In the genomic region with DNA sequence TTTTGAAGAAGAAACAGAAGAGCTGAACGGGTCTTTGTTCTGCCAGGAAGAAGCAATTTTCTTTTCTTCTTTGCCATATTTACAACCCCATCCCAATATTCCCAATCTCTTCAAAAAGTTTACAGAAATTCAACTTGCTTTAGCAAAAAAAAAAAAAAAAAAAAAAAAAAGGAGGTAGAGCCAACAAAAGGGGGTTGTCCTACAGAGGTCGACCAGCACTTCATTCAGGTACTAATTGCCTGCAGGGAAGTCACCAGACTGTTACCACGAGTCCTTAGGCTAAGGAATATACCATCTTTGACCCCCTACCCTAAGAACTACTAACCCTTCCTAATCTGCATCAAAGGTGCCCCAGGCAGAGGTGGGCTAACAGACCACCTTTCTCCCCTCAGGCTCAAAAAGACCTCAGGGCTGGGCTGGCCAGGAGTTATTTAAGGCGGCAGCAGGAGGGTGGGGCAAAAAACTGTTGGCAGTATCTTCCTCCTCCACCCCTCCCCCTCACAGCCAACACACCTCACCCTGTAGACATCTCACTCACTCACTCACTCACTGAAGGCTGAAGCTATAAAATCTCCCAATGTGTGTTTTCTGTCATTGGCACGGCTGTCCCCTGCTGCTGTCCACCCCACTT, we compare ENCODE assay signal across 8 mouse cellular contexts. TPM values are rescaled to one million over a fixed set of nuclear protein-coding genes. Genes with fewer than 3 reads are reported as not detected.
DNase-seq lines count a peak whose midpoint lies in the region; ATAC-seq lines count a peak whose summit lies in the region.

No protein-coding gene starts in this region.

- H3K9me3 ChIP-seq in forebrain, embryonic 11.5 days (ENCODE audit: control insufficient read depth, low read length) = no peaks in the 10 kb centered on the region
- H3K9me3 ChIP-seq in intestine, embryonic 16.5 days (ENCODE audit: control insufficient read depth, low read length) = no peaks in the 10 kb centered on the region
- H3K9me3 ChIP-seq in midbrain, embryonic 16.5 days (replicated peaks; ENCODE audit: control insufficient read depth, low read length, poor library complexity, severe bottlenecking) = no peaks in the 10 kb centered on the region

- WGBS in forebrain, embryonic 11.5 days = 27% methylated on average over 5 of the region's 5 CpGs
- WGBS in intestine, embryonic 16.5 days = 16% methylated on average over 5 of the region's 5 CpGs
- WGBS in midbrain, embryonic 16.5 days = 19% methylated on average over 5 of the region's 5 CpGs

- peak overlapping the region; percentile 75; the same call in 1 of the 2 replicates for H3K9ac ChIP-seq in forebrain, embryonic 11.5 days (ENCODE audit: low read length)
- peak overlapping the region; percentile 88 for H3K9ac ChIP-seq in intestine, embryonic 16.5 days (ENCODE audit: low read depth, low read length)
- H3K9ac ChIP-seq in midbrain, embryonic 16.5 days (ENCODE audit: low read depth, low read length) = peak overlapping the region; percentile 86

- DNase-seq in cerebellum, adult 11 months = peak; percentile 34
- DNase-seq in cerebellum, postnatal 4 days (ENCODE audit: low spot score in 2 of 2) = no peak
- peak; percentile 33 for DNase-seq in R1 (ENCODE audit: low read depth, low spot score)
- no peak for DNase-seq in forebrain, embryonic 11.5 days (ENCODE audit: low spot score)
- no peak for DNase-seq in yolk sac, embryonic 10.5 days (ENCODE audit: low spot score)
- no peak for DNase-seq in embryo, embryonic 11 days

- no peak for ATAC-seq in forebrain, embryonic 11.5 days (replicated peaks; ENCODE audit: low FRiP score)
- ATAC-seq in intestine, embryonic 16.5 days = 0 out of 2 replicates have a peak, but pooled peaks have one; percentile 16
- ATAC-seq in midbrain, embryonic 16.5 days = no peak

- peak overlapping the region; percentile 75 for H3K4me3 ChIP-seq in forebrain, embryonic 11.5 days (ENCODE audit: low read depth, low read length)
- H3K4me3 ChIP-seq in intestine, embryonic 16.5 days (ENCODE audit: low read length) = peak overlapping the region; percentile 78
- H3K4me3 ChIP-seq in midbrain, embryonic 16.5 days (ENCODE audit: low read depth, low read length) = peak overlapping the region; percentile 80

- peaks cover 2% of the 10 kb centered on the region; the same call in 1 of the 2 replicates for H3K4me1 ChIP-seq in forebrain, embryonic 11.5 days (replicated peaks; ENCODE audit: control insufficient read depth, insufficient read depth, low read length)
- H3K4me1 ChIP-seq in intestine, embryonic 16.5 days (ENCODE audit: control insufficient read depth, insufficient read depth, low read length) = peaks cover 10% of the 10 kb centered on the region
- peaks cover 28% of the 10 kb centered on the region for H3K4me1 ChIP-seq in midbrain, embryonic 16.5 days (ENCODE audit: control insufficient read depth, insufficient read depth, low read length)

- peak overlapping the region; percentile 88; the same call in 1 of the 2 replicates for H3K4me2 ChIP-seq in forebrain, embryonic 11.5 days (ENCODE audit: low read depth, low read length, severe bottlenecking)
- H3K4me2 ChIP-seq in intestine, embryonic 16.5 days (ENCODE audit: low read depth, low read length) = peak overlapping the region; percentile 85
- peak overlapping the region; percentile 72 for H3K4me2 ChIP-seq in midbrain, embryonic 16.5 days (ENCODE audit: low read length)

- no peaks in the 10 kb centered on the region for H3K27me3 ChIP-seq in forebrain, embryonic 11.5 days (ENCODE audit: control insufficient read depth, insufficient read depth, low read length)
- H3K27me3 ChIP-seq in intestine, embryonic 16.5 days (replicated peaks; ENCODE audit: control insufficient read depth, insufficient read depth, low read length) = no peaks in the 10 kb centered on the region
- no peaks in the 10 kb centered on the region for H3K27me3 ChIP-seq in midbrain, embryonic 16.5 days (ENCODE audit: control insufficient read depth, insufficient read depth, low read depth, low read length)

- no peak overlapping the region for H3K27ac ChIP-seq in forebrain, embryonic 11.5 days (ENCODE audit: low read depth, low read length)
- H3K27ac ChIP-seq in intestine, embryonic 16.5 days (ENCODE audit: low read length) = peak overlapping the region; percentile 3; the same call in 1 of the 2 replicates
- H3K27ac ChIP-seq in midbrain, embryonic 16.5 days (ENCODE audit: low read length) = peak overlapping the region; percentile 89

- H3K36me3 ChIP-seq in forebrain, embryonic 11.5 days (ENCODE audit: control insufficient read depth, insufficient read depth, low read length) = no peaks in the 10 kb centered on the region
- no peaks in the 10 kb centered on the region for H3K36me3 ChIP-seq in intestine, embryonic 16.5 days (ENCODE audit: control insufficient read depth, insufficient read depth, low read length)
- no peaks in the 10 kb centered on the region for H3K36me3 ChIP-seq in midbrain, embryonic 16.5 days (ENCODE audit: control insufficient read depth, insufficient read depth, low read length)

RNA-seq across cellular contexts. Expression of gene Sorbs1, which starts 1.8 kb away (rescaled TPM):
- 62.3 and 66.0 TPM in 2 replicates for polyA plus RNA-seq in forebrain, embryonic 11.5 days (2014; fragmentation: Nextera tagmentation; extraction: Ambion mirVana)
- 80.0 and 84.3 TPM in 2 replicates for polyA plus RNA-seq in intestine, embryonic 16.5 days (2015; fragmentation: Nextera tagmentation; extraction: Ambion mirVana)
- 83.3 and 84.6 TPM in 2 replicates for polyA plus RNA-seq in midbrain, embryonic 16.5 days (2015; fragmentation: Nextera tagmentation; extraction: Ambion mirVana)

Comparison
In these comparisons a context has a peak if more than half of its experiments do, and no peak if none do; other contexts are left out.
1. DNase-seq: peak in cerebellum, adult 11 months (single experiment) and R1 (single experiment); none in cerebellum, postnatal 4 days (0 of 2), forebrain, embryonic 11.5 days (single experiment), yolk sac, embryonic 10.5 days (single experiment) and embryo, embryonic 11 days (single experiment).
2. Peak in every context shown above with its lines, with median percentiles within 50 percentile points of each other: H3K4me2 ChIP-seq, H3K4me3 ChIP-seq and H3K9ac ChIP-seq.